Mouse (Mus musculus): ENCODE measurements at regions not wholly inside any gene's neighbourhood (a gene's known extent, or its start where the extent isn't known, plus 50 kb on each side); places are given as distances from the start of the nearest gene placed in this dataset.
A peak's percentile ranks its signal among the peaks of the same experiment; 100 is the strongest.
"Not testable (repeated sequence)": the region's sequence is repeated elsewhere in the genome, so short reads cannot be mapped to it uniquely, and the experiment has no call there.

GRCm38 (mm10) chr1:5220668-5221408, 413.1 kb downstream of the Gm37988 start:
- H3K27me3 ChIP-seq (ENCODE audit: poor library complexity, severe bottlenecking) = no peaks in the 10 kb centered on the region
- no peak overlapping the region for H3K27ac ChIP-seq
- DNase-seq (ENCODE audit: extremely low spot score, low spot score) = no peak
- H3K4me3 ChIP-seq = no peak overlapping the region
- H3K9me3 ChIP-seq = no peaks in the 10 kb centered on the region
- WGBS = 86% methylated on average over 3 of the region's 3 CpGs
- no peaks in the 10 kb centered on the region for H3K36me3 ChIP-seq (replicated peaks)
- no peaks in the 10 kb centered on the region for H3K4me1 ChIP-seq

- 13% methylated on average over 6 of the region's 6 CpGs for WGBS
- no peak overlapping the region for H3K27ac ChIP-seq
- H3K4me1 ChIP-seq = peaks cover 10% of the 10 kb centered on the region
- no peaks in the 10 kb centered on the region for H3K9me3 ChIP-seq
- no peak for DNase-seq (ENCODE audit: extremely low spot score, low spot score)
- no peaks in the 10 kb centered on the region for H3K36me3 ChIP-seq (replicated peaks)
- no peak overlapping the region for H3K4me3 ChIP-seq
- H3K27me3 ChIP-seq (ENCODE audit: poor library complexity, severe bottlenecking) = no peaks in the 10 kb centered on the region
Observed at GRCm38 (mm10) chr1:5227866-5228265, 420.2 kb downstream of the Gm37988 start.

GRCm38 (mm10) chr1:5231218-5231617, 423.5 kb downstream of the Gm37988 start:
- Histone ChIP-seq H3K4me3 (no peak overlapping the region), H3K27ac (no peak overlapping the region), H3K4me1 (peaks cover 12% of the 10 kb centered on the region), H3K36me3 (replicated peaks) (no peaks in the 10 kb centered on the region), H3K27me3 (ENCODE audit: poor library complexity, severe bottlenecking) (no peaks in the 10 kb centered on the region), H3K9me3 (no peaks in the 10 kb centered on the region)
- 87% methylated on average over 5 of the region's 5 CpGs for WGBS
- no peak for DNase-seq (ENCODE audit: extremely low spot score, low spot score)

- Histone ChIP-seq H3K4me1 (peaks cover 12% of the 10 kb centered on the region), H3K27me3 (ENCODE audit: poor library complexity, severe bottlenecking) (no peaks in the 10 kb centered on the region), H3K27ac (no peak overlapping the region), H3K4me3 (no peak overlapping the region), H3K9me3 (no peaks in the 10 kb centered on the region), H3K36me3 (replicated peaks) (no peaks in the 10 kb centered on the region)
- no peak for DNase-seq (ENCODE audit: extremely low spot score, low spot score)
- WGBS = 45% methylated on average over 4 of the region's 4 CpGs
Observed at GRCm38 (mm10) chr1:5231961-5232846, 424.5 kb downstream of the Gm37988 start.

- Histone ChIP-seq H3K9me3 (no peaks in the 10 kb centered on the region), H3K27ac (no peak overlapping the region), H3K4me3 (no peak overlapping the region), H3K4me1 (peaks cover 12% of the 10 kb centered on the region), H3K27me3 (ENCODE audit: poor library complexity, severe bottlenecking) (no peaks in the 10 kb centered on the region), H3K36me3 (replicated peaks) (no peaks in the 10 kb centered on the region)
- DNase-seq (ENCODE audit: extremely low spot score, low spot score) = peak; percentile 18
- WGBS = 0% methylated on average over 1 of the region's 1 CpGs
Observed at GRCm38 (mm10) chr1:5232847-5233245, 425.2 kb downstream of the Gm37988 start.

GRCm38 (mm10) chr1:5243186-5243585, 435.5 kb downstream of the Gm37988 start:
- Histone ChIP-seq H3K4me3 (no peak overlapping the region), H3K9me3 (no peaks in the 10 kb centered on the region), H3K36me3 (replicated peaks) (no peaks in the 10 kb centered on the region), H3K27ac (no peak overlapping the region), H3K4me1 (no peaks in the 10 kb centered on the region), H3K27me3 (ENCODE audit: poor library complexity, severe bottlenecking) (no peaks in the 10 kb centered on the region)
- WGBS = 90% methylated on average over 3 of the region's 3 CpGs
- DNase-seq (ENCODE audit: extremely low spot score, low spot score) = no peak

GRCm38 (mm10) chr1:5260874-5261273, 453.2 kb downstream of the Gm37988 start:
- DNase-seq (ENCODE audit: extremely low spot score, low spot score); H3K9me3 ChIP-seq; H3K4me3 ChIP-seq; H3K27me3 ChIP-seq (ENCODE audit: poor library complexity, severe bottlenecking); H3K36me3 ChIP-seq (replicated peaks); H3K4me1 ChIP-seq; H3K27ac ChIP-seq: not testable (repeated sequence)
- WGBS = 50% methylated on average over 6 of the region's 6 CpGs

GRCm38 (mm10) chr1:5261297-5261696, 453.6 kb downstream of the Gm37988 start:
- H3K27me3 ChIP-seq (ENCODE audit: poor library complexity, severe bottlenecking); H3K9me3 ChIP-seq; H3K4me1 ChIP-seq; H3K4me3 ChIP-seq; H3K36me3 ChIP-seq (replicated peaks); H3K27ac ChIP-seq; DNase-seq (ENCODE audit: extremely low spot score, low spot score): not testable (repeated sequence)
- 55% methylated on average over 2 of the region's 2 CpGs for WGBS

GRCm38 (mm10) chr1:5273938-5274337, 466.2 kb downstream of the Gm37988 start:
- Histone ChIP-seq H3K4me1 (no peaks in the 10 kb centered on the region), H3K4me3 (no peak overlapping the region), H3K27ac (no peak overlapping the region), H3K9me3 (no peaks in the 10 kb centered on the region), H3K36me3 (replicated peaks) (no peaks in the 10 kb centered on the region), H3K27me3 (ENCODE audit: poor library complexity, severe bottlenecking) (no peaks in the 10 kb centered on the region)
- DNase-seq (ENCODE audit: extremely low spot score, low spot score) = no peak

GRCm38 (mm10) chr1:5294570-5294969, 486.9 kb downstream of the Gm37988 start:
- Histone ChIP-seq H3K4me3 (no peak overlapping the region), H3K9me3 (no peaks in the 10 kb centered on the region), H3K27ac (no peak overlapping the region), H3K27me3 (ENCODE audit: poor library complexity, severe bottlenecking) (no peaks in the 10 kb centered on the region), H3K4me1 (no peaks in the 10 kb centered on the region), H3K36me3 (replicated peaks) (no peaks in the 10 kb centered on the region)
- no peak for DNase-seq (ENCODE audit: extremely low spot score, low spot score)

- H3K9me3 ChIP-seq = no peaks in the 10 kb centered on the region
- H3K27ac ChIP-seq = no peak overlapping the region
- no peaks in the 10 kb centered on the region for H3K27me3 ChIP-seq (ENCODE audit: poor library complexity, severe bottlenecking)
- H3K36me3 ChIP-seq (replicated peaks) = no peaks in the 10 kb centered on the region
- H3K4me1 ChIP-seq = no peaks in the 10 kb centered on the region
- no peak overlapping the region for H3K4me3 ChIP-seq
- WGBS = 89% methylated on average over 1 of the region's 1 CpGs
- no peak for DNase-seq (ENCODE audit: extremely low spot score, low spot score)
Observed at GRCm38 (mm10) chr1:5297627-5298026, 489.9 kb downstream of the Gm37988 start.

GRCm38 (mm10) chr1:5311656-5312055, 504.0 kb downstream of the Gm37988 start:
- Histone ChIP-seq H3K27me3 (ENCODE audit: poor library complexity, severe bottlenecking) (no peaks in the 10 kb centered on the region), H3K4me1 (no peaks in the 10 kb centered on the region), H3K36me3 (replicated peaks) (no peaks in the 10 kb centered on the region), H3K9me3 (peaks cover 5% of the 10 kb centered on the region; the same call in 1 of the 2 replicates), H3K4me3 (no peak overlapping the region), H3K27ac (no peak overlapping the region)
- DNase-seq (ENCODE audit: extremely low spot score, low spot score) = no peak
- 87% methylated on average over 3 of the region's 3 CpGs for WGBS

- peaks cover 5% of the 10 kb centered on the region; the same call in 1 of the 2 replicates for H3K9me3 ChIP-seq
- no peak overlapping the region for H3K27ac ChIP-seq
- H3K27me3 ChIP-seq (ENCODE audit: poor library complexity, severe bottlenecking) = no peaks in the 10 kb centered on the region
- no peak for DNase-seq (ENCODE audit: extremely low spot score, low spot score)
- H3K4me1 ChIP-seq = no peaks in the 10 kb centered on the region
- no peak overlapping the region for H3K4me3 ChIP-seq
- no peaks in the 10 kb centered on the region for H3K36me3 ChIP-seq (replicated peaks)
- WGBS = 92% methylated on average over 2 of the region's 2 CpGs
Observed at GRCm38 (mm10) chr1:5315839-5316238, 508.1 kb downstream of the Gm37988 start.

All from forebrain, embryonic 10.5 days (tissue).